Mouse (Mus musculus) left cerebral cortex, adult 2 months (tissue): ENCODE results near the gene Fgfr2. TPM values are rescaled to one million over a fixed set of nuclear protein-coding genes. Genes with fewer than 3 reads are reported as not detected.

Source experiments
- DNase-seq, 2 experiments: peaks; one replicate each; pipeline ENCODE4 v3.0.0; 2021 to 2022; ENCODE audit warnings: low spot score in 2 of 2, mixed read lengths in 1 of 2; ENCODE audit errors: extremely low spot score in 1 of 2
- H3K27ac ChIP-seq: fragments of 200-600 bp; 2 replicates; pipeline ENCODE4 v1.8.1; 2022
- H3K4me3 ChIP-seq: fragments of 200-600 bp; 2 replicates; pipeline ENCODE4 v1.8.1; 2022
- CTCF ChIP-seq: fragments of 200-600 bp; IDR thresholded peaks from 2 replicates; pipeline ENCODE4 v1.8.1; 2022; ENCODE audit warnings: antibody characterized with exemption, mild to moderate bottlenecking, moderate library complexity
- intact Hi-C: fragments of 180-260 bp; cut with DNase I; formaldehyde crosslinking; loops from one replicate; pipeline ENCODE4 v1.15.1; 2025
- total RNA-seq, 2 experiments: library from RNA; stranded (reverse); gene quantifications; 2 replicates each; pipeline ENCODE4 v1.2.3; 2021

Fgfr2 gene
- total RNA-seq, 2 experiments from 2014 or later = 47.3 to 47.4 TPM

GRCm38 (mm10) chr7:130972767-130973166, 2150.4 kb downstream of the Fgfr2 start:
- DNase-seq = no peak
- intact Hi-C loops = no loop called here

GRCm38 (mm10) chr7:130969507-130969906, 2153.6 kb downstream of the Fgfr2 start:
- DNase-seq = no peak
- Histone ChIP-seq H3K27ac (no peak overlapping the region), H3K4me3 (no peak overlapping the region)
- intact Hi-C loops = no loop called here
- no peak for TF ChIP-seq CTCF

More at GRCm38 (mm10) chr7:130972767-130973166, 2150.4 kb downstream of the Fgfr2 start:
- H3K27ac ChIP-seq = no peak overlapping the region
- H3K4me3 ChIP-seq = no peak overlapping the region
- TF ChIP-seq CTCF = no peak

GRCm38 (mm10) chr7:130969076-130969475, 2154.1 kb downstream of the Fgfr2 start:
- TF ChIP-seq CTCF = no peak
- no peak overlapping the region for H3K4me3 ChIP-seq
- intact Hi-C loops = no loop called here
- no peak overlapping the region; the same call in 1 of the 2 replicates for H3K27ac ChIP-seq
- DNase-seq = no peak

- no peak for DNase-seq
- Histone ChIP-seq H3K4me3 (no peak overlapping the region), H3K27ac (no peak overlapping the region; the same call in 1 of the 2 replicates)
- TF ChIP-seq CTCF = peak; percentile 28
- intact Hi-C loops = no loop called here
Observed at GRCm38 (mm10) chr7:130968537-130968936, 2154.6 kb downstream of the Fgfr2 start.

- H3K27ac ChIP-seq = no peak overlapping the region
- no peak overlapping the region for H3K4me3 ChIP-seq
- intact Hi-C loops = no loop called here
- TF ChIP-seq CTCF = no peak
- no peak for DNase-seq
Observed at GRCm38 (mm10) chr7:130967901-130968300, 2155.2 kb downstream of the Fgfr2 start.

GRCm38 (mm10) chr7:130966876-130967275, 2156.3 kb downstream of the Fgfr2 start:
- no peak for TF ChIP-seq CTCF
- H3K27ac ChIP-seq = no peak overlapping the region
- intact Hi-C loops = no loop called here
- DNase-seq = no peak
- no peak overlapping the region for H3K4me3 ChIP-seq

- intact Hi-C loops = no loop called here
- no peak for DNase-seq
- TF ChIP-seq CTCF = no peak
- no peak overlapping the region for H3K4me3 ChIP-seq
- H3K27ac ChIP-seq = no peak overlapping the region; the same call in 1 of the 2 replicates
Observed at GRCm38 (mm10) chr7:130966451-130966850, 2156.7 kb downstream of the Fgfr2 start.

- TF ChIP-seq CTCF = no peak
- peak overlapping the region; percentile 55 for H3K27ac ChIP-seq
- no peak overlapping the region for H3K4me3 ChIP-seq
- intact Hi-C loops = no loop called here
- peak in 1 of 2 experiments; percentile 47 for DNase-seq
Observed at GRCm38 (mm10) chr7:130965909-130966365, 2157.2 kb downstream of the Fgfr2 start.

- no peak for DNase-seq
- Histone ChIP-seq H3K4me3 (no peak overlapping the region), H3K27ac (peak overlapping the region; percentile 55; the same call in 1 of the 2 replicates)
- intact Hi-C loops = no loop called here
- TF ChIP-seq CTCF = no peak
Observed at GRCm38 (mm10) chr7:130965396-130965795, 2157.8 kb downstream of the Fgfr2 start.

- Histone ChIP-seq H3K27ac (no peak overlapping the region), H3K4me3 (no peak overlapping the region)
- no peak for DNase-seq
- intact Hi-C loops = no loop called here
- TF ChIP-seq CTCF = no peak
Observed at GRCm38 (mm10) chr7:130964686-130965085, 2158.5 kb downstream of the Fgfr2 start.

GRCm38 (mm10) chr7:130961429-130961828, 2161.7 kb downstream of the Fgfr2 start:
- DNase-seq = no peak
- intact Hi-C loops = no loop called here
- no peak overlapping the region for H3K27ac ChIP-seq

GRCm38 (mm10) chr7:130959868-130960267, 2163.3 kb downstream of the Fgfr2 start:
- Histone ChIP-seq H3K27ac (no peak overlapping the region), H3K4me3 (no peak overlapping the region)
- intact Hi-C loops = no loop called here
- TF ChIP-seq CTCF = no peak
- no peak for DNase-seq

More at GRCm38 (mm10) chr7:130961429-130961828, 2161.7 kb downstream of the Fgfr2 start:
- H3K4me3 ChIP-seq = no peak overlapping the region
- TF ChIP-seq CTCF = no peak

GRCm38 (mm10) chr7:130958551-130958950, 2164.6 kb downstream of the Fgfr2 start:
- no peak overlapping the region for H3K27ac ChIP-seq
- H3K4me3 ChIP-seq = no peak overlapping the region
- no peak for DNase-seq
- no peak for TF ChIP-seq CTCF
- intact Hi-C loops = no loop called here
